Mouse (Mus musculus) limb, embryonic 14.5 days (tissue): ENCODE data around the gene Gm14781. TPM values are rescaled to one million over a fixed set of nuclear protein-coding genes. Genes with fewer than 3 reads are reported as not detected.
"Not testable (repeated sequence)": the region's sequence is repeated elsewhere in the genome, so short reads cannot be mapped to it uniquely, and the experiment has no call there.

ENCODE experiments used
- ATAC-seq: fragments of 200-750 bp; cut with Nextera tagmentation; 2 replicates; pipeline ENCODE4 v1.8.0; 2017; ENCODE audit warnings: low read depth, moderate number of reproducible peaks, moderate TSS enrichment; ENCODE audit not compliant: low FRiP score
- DNase-seq: peaks from one replicate; pipeline ENCODE4 v3.0.0-alpha.2; 2015; ENCODE audit warnings: low spot score
- H3K27ac ChIP-seq: fragments of 300-500 bp; sonication (generic); replicated peaks from 2 replicates; pipeline ENCODE4 v1.5.1; 2014; ENCODE audit warnings: low read depth, mild to moderate bottlenecking, low read length, moderate library complexity, mixed read lengths
- H3K27me3 ChIP-seq: fragments of 300-500 bp; sonication (generic); 2 replicates; pipeline ENCODE4 v1.6.1; 2014; ENCODE audit warnings: low read length, mixed read lengths; ENCODE audit not compliant: control insufficient read depth, insufficient read depth
- H3K36me3 ChIP-seq: fragments of 300-500 bp; sonication (generic); 2 replicates; pipeline ENCODE4 v1.6.1; 2014; ENCODE audit warnings: mild to moderate bottlenecking, low read length, moderate library complexity, mixed read lengths; ENCODE audit not compliant: control insufficient read depth, insufficient read depth
- H3K4me1 ChIP-seq: fragments of 300-500 bp; sonication (generic); 2 replicates; pipeline ENCODE4 v1.6.1; 2014; ENCODE audit warnings: antibody characterized with exemption, low read length, mixed read lengths; ENCODE audit not compliant: control insufficient read depth, insufficient read depth
- H3K4me2 ChIP-seq: fragments of 300-500 bp; sonication (generic); replicated peaks from 2 replicates; pipeline ENCODE4 v1.6.1; 2014; ENCODE audit warnings: low read depth, mild to moderate bottlenecking, low read length, moderate library complexity; ENCODE audit not compliant: severe bottlenecking
- H3K4me3 ChIP-seq: fragments of 300-500 bp; sonication (generic); replicated peaks from 2 replicates; pipeline ENCODE4 v1.5.1; 2014; ENCODE audit warnings: low read length
- H3K9ac ChIP-seq: fragments of 300-500 bp; sonication (generic); 2 replicates; pipeline ENCODE4 v1.6.1; 2014; ENCODE audit warnings: mild to moderate bottlenecking, low read depth, low read length, moderate library complexity; ENCODE audit not compliant: severe bottlenecking
- H3K9me3 ChIP-seq: fragments of 300-500 bp; sonication (generic); 2 replicates; pipeline ENCODE4 v1.6.1; 2016; ENCODE audit warnings: low read length; ENCODE audit not compliant: control insufficient read depth
- WGBS: fragments of 180-500 bp; shearing (Covaris S2); extraction: QIAGEN DNeasy Blood & Tissue Kit; methylation state at CpG from one replicate; pipeline ENCODE4 v1.1.7; 2014; 5-methylcytosine and 5-hydroxymethylcytosine counted together
- polyA plus RNA-seq, 2 experiments: library from polyadenylated mRNA; depleted of rRNA in 1 of 2; stranded (reverse) in 1 of 2; unstranded in 1 of 2; fragments of >200 nt; fragmentation: Nextera tagmentation in 1 of 2; extraction: Ambion mirVana in 1 of 2; gene quantifications; 2 replicates each; pipeline versions ENCODE4 v1.2.1 to v1.2.3; 2012 to 2014

The Gm14781 gene
- polyA plus RNA-seq (2012; rRNA removed) (not detected in 2 replicates), polyA plus RNA-seq (2014; fragmentation: Nextera tagmentation; extraction: Ambion mirVana) (not detected in 2 replicates)

GRCm38 (mm10) chrX:91631894-91632293, at the start of gene Gm14781:
Gene Gm14781 (plus strand): TSS chrX:91632194.
- H3K4me3 ChIP-seq, H3K27ac ChIP-seq, H3K9me3 ChIP-seq, H3K4me2 ChIP-seq, H3K9ac ChIP-seq, DNase-seq, H3K27me3 ChIP-seq, H3K4me1 ChIP-seq, ATAC-seq, H3K36me3 ChIP-seq: not testable (repeated sequence)
- WGBS: 71% methylated on average over 1 of the region's 1 CpGs

- DNase-seq, H3K9ac ChIP-seq, H3K36me3 ChIP-seq, H3K4me3 ChIP-seq, H3K4me1 ChIP-seq, ATAC-seq, H3K27ac ChIP-seq, H3K9me3 ChIP-seq, H3K4me2 ChIP-seq, H3K27me3 ChIP-seq: not testable (repeated sequence)
Measured at GRCm38 (mm10) chrX:91654964-91655575, 23.1 kb downstream of the Gm14781 start.

Other genes starting within 250 kb of the Gm14781 start
- gene Gm5072, start 239.7 kb upstream of the Gm14781 start, polyA plus RNA-seq (2012; rRNA removed): not detected in 2 replicates
- not detected in 2 replicates for gene Gm5072, start 239.7 kb upstream of the Gm14781 start, polyA plus RNA-seq (2014; fragmentation: Nextera tagmentation; extraction: Ambion mirVana)
- not detected in 2 replicates for gene Gm8914, start 152.1 kb upstream of the Gm14781 start, polyA plus RNA-seq (2012; rRNA removed)
- not detected in 2 replicates for gene Gm8914, start 152.1 kb upstream of the Gm14781 start, polyA plus RNA-seq (2014; fragmentation: Nextera tagmentation; extraction: Ambion mirVana)
- gene 1700084M14Rik, start 56.3 kb upstream of the Gm14781 start, polyA plus RNA-seq (2012; rRNA removed): not detected in 2 replicates
- not detected in 2 replicates for gene 1700084M14Rik, start 56.3 kb upstream of the Gm14781 start, polyA plus RNA-seq (2014; fragmentation: Nextera tagmentation; extraction: Ambion mirVana)
- gene Mageb5, start 150.8 kb downstream of the Gm14781 start, polyA plus RNA-seq (2012; rRNA removed): not detected in 2 replicates
- gene Mageb5, start 150.8 kb downstream of the Gm14781 start, polyA plus RNA-seq (2014; fragmentation: Nextera tagmentation; extraction: Ambion mirVana): not detected in 2 replicates